Mouse (Mus musculus) G1E (cell line): ENCODE data around the gene Nfkbia. TPM values are rescaled to one million over a fixed set of nuclear protein-coding genes. Genes with fewer than 3 reads are reported as not detected.
A peak's percentile ranks its signal among the peaks of the same experiment; 100 is the strongest.

Experiments used
- ATAC-seq: 2 replicates; pipeline ENCODE4 v1.8.0; 2016; ENCODE audit warnings: mild to moderate bottlenecking; ENCODE audit not compliant: insufficient number of reproducible peaks, poor library complexity, low FRiP score, severe bottlenecking; ENCODE audit errors: extremely low read depth
- DNase-seq: peaks from one replicate; pipeline ENCODE4 v3.0.0; 2012; ENCODE audit warnings: low spot score
- H3K27me3 ChIP-seq: 2 replicates; pipeline ENCODE4 v1.6.1; 2012; ENCODE audit warnings: mild to moderate bottlenecking, low read length, inconsistent platforms; ENCODE audit not compliant: insufficient read depth
- H3K36me3 ChIP-seq: replicated peaks from 2 replicates; pipeline ENCODE3; 2012; ENCODE audit warnings: mild to moderate bottlenecking, inconsistent platforms
- H3K4me1 ChIP-seq: 2 replicates; pipeline ENCODE4 v1.6.1; 2012; ENCODE audit warnings: low read depth, low read length, inconsistent platforms, mixed read lengths; ENCODE audit not compliant: insufficient read depth
- H3K4me3 ChIP-seq: 2 replicates; pipeline ENCODE4 v1.5.1; 2012; ENCODE audit warnings: low read depth, mild to moderate bottlenecking, inconsistent platforms, low read length, moderate library complexity, mixed read lengths
- H3K9me3 ChIP-seq: replicated peaks from 2 replicates; pipeline ENCODE4 v1.6.1; 2012; ENCODE audit warnings: inconsistent platforms
- CTCF ChIP-seq: IDR thresholded peaks from 2 replicates; pipeline ENCODE4 v1.5.1; 2012; ENCODE audit warnings: low read depth, low read length, inconsistent platforms, mixed read lengths
- GATA1 ChIP-seq: IDR thresholded peaks from 2 replicates; pipeline ENCODE4 v1.6.1; 2012; ENCODE audit warnings: borderline replicate concordance, low read length, inconsistent platforms, mixed read lengths
- GATA2 ChIP-seq: IDR thresholded peaks from 2 replicates; pipeline ENCODE4 v1.6.1; 2012; ENCODE audit warnings: low read depth, low read length, inconsistent platforms, borderline replicate concordance
- POLR2AphosphoS5 ChIP-seq: IDR thresholded peaks from 2 replicates; pipeline ENCODE4 v1.6.1; 2012; ENCODE audit warnings: low read depth, low read length, inconsistent platforms; ENCODE audit not compliant: insufficient replicate concordance
- TAL1 ChIP-seq: conservative IDR thresholded peaks from 2 replicates; pipeline ENCODE4 v1.6.1; 2012; ENCODE audit warnings: low read depth, low read length, inconsistent platforms, mixed read lengths
- polyA plus RNA-seq: library from polyadenylated mRNA; stranded (reverse); fragments of >175 nt; gene quantifications from 2 replicates; pipeline ENCODE4 v1.2.3, GENCODE M21; 2012
- total RNA-seq, 2 experiments: library from RNA; stranded (forward) in 1 of 2; stranded (reverse) in 1 of 2; fragments of 200-1000 nt in 1 of 2; fragments of >200 nt in 1 of 2; fragmentation: Nextera tagmentation in 1 of 2; gene quantifications; 2 replicates each; pipeline ENCODE4 v1.2.3; 2014 to 2017

Gene Nfkbia
- total RNA-seq (2014; fragmentation: Nextera tagmentation) (28.8 and 34.1 TPM in 2 replicates), total RNA-seq (2017) (14.1 and 15.1 TPM in 2 replicates), polyA plus RNA-seq (8.9 and 11.0 TPM in 2 replicates)

- no peaks in the 10 kb centered on the region for H3K9me3 ChIP-seq
- peak; percentile 96 for DNase-seq
- no peaks in the 10 kb centered on the region for H3K27me3 ChIP-seq
- peak; percentile 65 for ATAC-seq
- TF ChIP-seq GATA2: no peak
- no peak for TF ChIP-seq CTCF
- no peak for TF ChIP-seq GATA1
- TF ChIP-seq POLR2AphosphoS5: peak; percentile 83; the same call in 1 of the 2 replicates
- TF ChIP-seq TAL1: no peak
- peaks cover 50% of the 10 kb centered on the region for H3K4me1 ChIP-seq
- peaks cover 42% of the 10 kb centered on the region for H3K36me3 ChIP-seq
- peak within 1 kb of the TSS; percentile 82 for H3K4me3 ChIP-seq
These were observed at the start of gene Nfkbia for GRCm38 (mm10) chr12:55492184-55492898. Nfkbia (minus strand) TSS chr12:55492647.

GRCm38 (mm10) chr12:55539157-55539556 is 46.7 kb upstream of the Nfkbia start:
- Histone ChIP-seq H3K27me3 (peaks cover 33% of the 10 kb centered on the region), H3K4me3 (no peak overlapping the region), H3K4me1 (no peaks in the 10 kb centered on the region), H3K36me3 (no peaks in the 10 kb centered on the region), H3K9me3 (peaks cover 5% of the 10 kb centered on the region)
- DNase-seq (no peak), ATAC-seq (no peak)
- no peak for TF ChIP-seq GATA1
- TF ChIP-seq CTCF: no peak
- no peak for TF ChIP-seq TAL1
- no peak for TF ChIP-seq GATA2
- TF ChIP-seq POLR2AphosphoS5: no peak

DNA sequence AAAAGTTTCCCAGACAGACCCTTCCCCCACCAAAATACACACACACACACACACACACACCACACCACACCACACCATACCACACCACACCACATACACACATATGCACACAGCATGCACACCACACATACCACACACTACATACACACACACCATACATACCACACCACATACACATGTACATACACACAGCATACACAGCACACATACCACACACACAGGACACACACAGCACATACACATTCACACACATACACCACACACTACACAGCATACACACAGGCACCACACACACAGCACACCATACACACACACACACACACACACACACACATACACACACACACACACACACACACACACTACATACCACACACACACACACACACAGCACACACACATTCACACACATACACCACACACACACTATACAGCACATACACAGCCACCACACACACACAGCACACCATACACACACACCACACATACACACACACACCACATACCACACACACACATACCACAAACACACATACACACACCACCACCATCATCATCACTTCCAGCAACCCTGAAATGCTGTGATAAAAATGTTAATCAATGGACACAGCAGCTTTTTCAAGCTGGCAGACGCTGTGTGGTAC is 46.0 kb upstream of the Nfkbia start:
- no peak for DNase-seq
- Histone ChIP-seq H3K27me3 (peaks cover 34% of the 10 kb centered on the region), H3K36me3 (no peaks in the 10 kb centered on the region), H3K4me1 (no peaks in the 10 kb centered on the region), H3K9me3 (peaks cover 5% of the 10 kb centered on the region), H3K4me3 (peak overlapping the region; percentile 10; the same call in 1 of the 2 replicates)
- TF ChIP-seq POLR2AphosphoS5: no peak; the same call in 1 of the 2 replicates
- TF ChIP-seq GATA1: no peak
- 0 out of 2 replicates have a peak, but pooled peaks have one; percentile 30 for TF ChIP-seq GATA2
- TF ChIP-seq TAL1: no peak
- peak; percentile 3; the same call in 1 of the 2 replicates for TF ChIP-seq CTCF
- ATAC-seq: no peak

DNA sequence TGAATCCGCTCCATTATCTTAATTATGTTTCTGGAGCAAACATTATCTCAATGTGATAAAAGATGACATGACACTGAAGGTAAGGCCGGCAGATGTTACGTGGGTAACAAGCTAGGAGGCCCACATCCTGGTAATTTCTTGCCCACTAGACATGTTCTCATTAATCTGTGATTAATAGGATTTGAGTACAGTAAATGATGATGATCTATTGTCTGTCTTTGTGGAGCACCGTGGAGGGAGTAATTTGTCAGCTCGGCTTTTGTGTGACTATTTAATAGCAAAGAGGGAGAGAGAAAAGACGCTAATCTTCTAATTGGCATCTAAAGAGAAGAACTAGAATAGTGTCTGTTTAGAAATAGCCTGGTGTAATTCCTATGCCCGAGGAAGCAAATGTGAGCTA is 45.3 kb upstream of the Nfkbia start:
- Histone ChIP-seq H3K27me3 (peaks cover 39% of the 10 kb centered on the region), H3K9me3 (peaks cover 5% of the 10 kb centered on the region), H3K36me3 (no peaks in the 10 kb centered on the region), H3K4me3 (no peak overlapping the region), H3K4me1 (no peaks in the 10 kb centered on the region)
- no peak for ATAC-seq
- no peak for DNase-seq
- TF ChIP-seq TAL1 (no peak), GATA2 (no peak), CTCF (no peak), GATA1 (no peak), POLR2AphosphoS5 (no peak)

GRCm38 (mm10) chr12:55536537-55537135 is 44.2 kb upstream of the Nfkbia start:
- no peak for DNase-seq
- Histone ChIP-seq H3K27me3 (peaks cover 39% of the 10 kb centered on the region), H3K4me3 (no peak overlapping the region), H3K4me1 (no peaks in the 10 kb centered on the region), H3K36me3 (no peaks in the 10 kb centered on the region), H3K9me3 (peaks cover 5% of the 10 kb centered on the region)
- TF ChIP-seq GATA1: no peak
- ATAC-seq: no peak

DNA sequence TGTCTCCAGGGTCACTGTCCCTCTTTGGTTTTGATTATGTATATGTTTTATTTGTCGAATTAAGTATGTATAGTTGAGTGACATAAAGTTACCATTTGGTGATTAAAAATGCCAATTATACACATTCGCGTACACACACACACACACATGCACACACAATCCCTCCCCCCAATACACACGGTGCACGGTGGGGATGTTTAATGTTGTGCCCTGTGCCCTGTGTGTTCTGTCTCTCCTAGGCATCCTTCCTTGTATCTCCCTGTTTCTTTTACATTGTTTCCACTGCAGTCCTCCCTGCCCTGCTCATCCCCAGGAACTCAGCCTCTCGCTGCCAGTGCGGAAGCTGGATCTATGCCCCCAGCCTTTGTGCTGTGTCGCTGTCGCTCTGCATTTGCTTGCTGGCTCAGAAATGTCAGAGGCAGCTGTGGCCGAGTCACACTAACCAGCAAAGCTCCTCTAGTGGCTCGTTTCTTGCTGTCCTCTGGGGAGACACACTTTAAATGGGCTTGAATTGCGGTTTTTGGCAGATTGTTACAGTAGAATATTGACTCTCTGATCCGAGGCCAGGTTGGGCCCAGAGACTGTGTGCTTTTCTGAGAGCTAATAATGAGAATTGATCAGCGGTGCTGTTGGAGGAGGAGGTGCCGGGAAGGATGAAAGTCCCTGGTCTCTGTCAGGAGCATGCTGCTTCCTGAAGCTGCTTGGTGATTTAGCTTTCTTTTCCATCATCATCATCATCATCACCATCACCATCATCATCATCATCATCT is 34.7 kb upstream of the Nfkbia start:
- Histone ChIP-seq H3K36me3 (no peaks in the 10 kb centered on the region), H3K4me1 (no peaks in the 10 kb centered on the region), H3K9me3 (no peaks in the 10 kb centered on the region), H3K4me3 (no peak overlapping the region), H3K27me3 (peaks cover 36% of the 10 kb centered on the region)
- TF ChIP-seq CTCF (no peak), GATA2 (no peak), GATA1 (no peak), TAL1 (no peak), POLR2AphosphoS5 (no peak)
- no peak for ATAC-seq
- no peak for DNase-seq
